Mouse (Mus musculus) midbrain, embryonic 12.5 days (tissue): ENCODE data around the gene Clec10a. TPM values are rescaled to one million over a fixed set of nuclear protein-coding genes. Genes with fewer than 3 reads are reported as not detected.

Experiments
- ATAC-seq: fragments of 200-750 bp; cut with Nextera tagmentation; 2 replicates; pipeline ENCODE4 v1.8.0; 2017; ENCODE audit warnings: low read depth, moderate TSS enrichment, moderate library complexity; ENCODE audit not compliant: low FRiP score
- H3K27ac ChIP-seq: fragments of 300-500 bp; sonication (generic); replicated peaks from 2 replicates; pipeline ENCODE4 v1.5.1; 2016; ENCODE audit warnings: mild to moderate bottlenecking
- H3K27me3 ChIP-seq: fragments of 300-500 bp; sonication (generic); 2 replicates; pipeline ENCODE4 v1.6.1; 2016; ENCODE audit warnings: mild to moderate bottlenecking
- H3K36me3 ChIP-seq: fragments of 300-500 bp; sonication (generic); 2 replicates; pipeline ENCODE4 v1.6.1; 2016
- H3K4me1 ChIP-seq: fragments of 300-500 bp; sonication (generic); 2 replicates; pipeline ENCODE4 v1.6.1; 2016
- H3K4me2 ChIP-seq: fragments of 300-500 bp; sonication (generic); replicated peaks from 2 replicates; pipeline ENCODE4 v1.6.1; 2016; ENCODE audit warnings: mild to moderate bottlenecking, moderate library complexity
- H3K4me3 ChIP-seq: fragments of 300-500 bp; sonication (generic); 2 replicates; pipeline ENCODE4 v1.5.1; 2016; ENCODE audit warnings: mild to moderate bottlenecking
- H3K9ac ChIP-seq: fragments of 300-500 bp; sonication (generic); replicated peaks from 2 replicates; pipeline ENCODE4 v1.6.1; 2016; ENCODE audit warnings: mild to moderate bottlenecking, moderate library complexity
- H3K9me3 ChIP-seq: fragments of 300-500 bp; sonication (generic); 2 replicates; pipeline ENCODE4 v1.6.1; 2016; ENCODE audit warnings: mild to moderate bottlenecking
- WGBS: fragments of 180-500 bp; shearing (Covaris S2); methylation state at CpG from one replicate; pipeline ENCODE4 v1.1.7; 2016; 5-methylcytosine and 5-hydroxymethylcytosine counted together
- polyA plus RNA-seq: library from polyadenylated mRNA; unstranded; fragments of >200 nt; fragmentation: Nextera tagmentation; extraction: Ambion mirVana; gene quantifications from 2 replicates; pipeline ENCODE4 v1.2.1, GENCODE M21; 2016

The Clec10a gene
- polyA plus RNA-seq, 1 experiment from 2014 or later = 1.3 TPM

- Histone ChIP-seq H3K36me3 (peaks cover 16% of the 10 kb centered on the region), H3K4me3 (peak overlapping the region; percentile 61), H3K4me2 (peak overlapping the region; percentile 88), H3K9ac (peak overlapping the region; percentile 77), H3K4me1 (peaks cover 33% of the 10 kb centered on the region), H3K27me3 (peaks cover 55% of the 10 kb centered on the region), H3K9me3 (no peaks in the 10 kb centered on the region), H3K27ac (peak overlapping the region; percentile 90)
- ATAC-seq = no peak
- WGBS = under 1% methylated on average over 24 of the region's 24 CpGs
Observed at GRCm38 (mm10) chr11:70220323-70220722, 64.3 kb downstream of the Clec10a start.

Other genes starting within 250 kb of the Clec10a start
- 93.1 and 97.6 TPM in 2 replicates for gene Gps2, start 242.3 kb upstream of the Clec10a start, polyA plus RNA-seq
- gene Eif5a, start 234.2 kb upstream of the Clec10a start, polyA plus RNA-seq = 1,395 and 1,465 TPM in 2 replicates
- 5.0 and 5.6 TPM in 2 replicates for gene Ybx2, start 220.4 kb upstream of the Clec10a start, polyA plus RNA-seq
- gene Slc2a4, start 208.0 kb upstream of the Clec10a start, polyA plus RNA-seq = 8.9 and 9.9 TPM in 2 replicates
- 2.9 and 3.7 TPM in 2 replicates for gene Cldn7, start 191.4 kb upstream of the Clec10a start, polyA plus RNA-seq
- gene Ctdnep1, start 175.0 kb upstream of the Clec10a start, polyA plus RNA-seq = 21.4 and 27.5 TPM in 2 replicates
- 127 and 131 TPM in 2 replicates for gene Elp5, start 173.7 kb upstream of the Clec10a start, polyA plus RNA-seq
- 552 and 567 TPM in 2 replicates for gene Gabarap, start 165.1 kb upstream of the Clec10a start, polyA plus RNA-seq
- 89.4 and 96.5 TPM in 2 replicates for gene Phf23, start 160.4 kb upstream of the Clec10a start, polyA plus RNA-seq
- gene Dvl2, start 155.6 kb upstream of the Clec10a start, polyA plus RNA-seq = 45.3 and 49.2 TPM in 2 replicates
- 50.7 and 57.9 TPM in 2 replicates for gene Acadvl, start 140.8 kb upstream of the Clec10a start, polyA plus RNA-seq
- 23.9 and 30.2 TPM in 2 replicates for gene Dlg4, start 139.3 kb upstream of the Clec10a start, polyA plus RNA-seq
- 0.33 and 0.89 TPM in 2 replicates for gene Asgr1, start 102.1 kb upstream of the Clec10a start, polyA plus RNA-seq
- not detected in 2 replicates for gene Asgr2, start 63.6 kb upstream of the Clec10a start, polyA plus RNA-seq
- gene Mgl2, start 25.9 kb upstream of the Clec10a start, polyA plus RNA-seq = 0.47 and 1.0 TPM in 2 replicates
- gene Slc16a11, start 56.6 kb downstream of the Clec10a start, polyA plus RNA-seq = 1.9 and 2.8 TPM in 2 replicates
- 19.0 and 19.5 TPM in 2 replicates for gene Slc16a13, start 64.9 kb downstream of the Clec10a start, polyA plus RNA-seq
- 5.2 and 5.4 TPM in 2 replicates for gene Bcl6b, start 73.6 kb downstream of the Clec10a start, polyA plus RNA-seq
- 210 and 213 TPM in 2 replicates for gene 0610010K14Rik, start 81.7 kb downstream of the Clec10a start, polyA plus RNA-seq
- 10.5 and 12.4 TPM in 2 replicates for gene Gm21988, start 83.6 kb downstream of the Clec10a start, polyA plus RNA-seq
- gene Rnasek, start 83.6 kb downstream of the Clec10a start, polyA plus RNA-seq = 172 and 188 TPM in 2 replicates
- 1.7 and 1.8 TPM in 2 replicates for gene Alox12, start 99.2 kb downstream of the Clec10a start, polyA plus RNA-seq
- not detected in 2 replicates for gene Alox12e, start 166.4 kb downstream of the Clec10a start, polyA plus RNA-seq
- 0.14 and 0.21 TPM in 2 replicates for gene Alox15, start 195.8 kb downstream of the Clec10a start, polyA plus RNA-seq